Mouse (Mus musculus): ENCODE measurements around the gene Ppp1r18. TPM values are rescaled to one million over a fixed set of nuclear protein-coding genes. Genes with fewer than 3 reads are reported as not detected.

The Ppp1r18 gene
- polyA plus RNA-seq, 1 experiment from 2014 or later, result 29.7 TPM

DNA sequence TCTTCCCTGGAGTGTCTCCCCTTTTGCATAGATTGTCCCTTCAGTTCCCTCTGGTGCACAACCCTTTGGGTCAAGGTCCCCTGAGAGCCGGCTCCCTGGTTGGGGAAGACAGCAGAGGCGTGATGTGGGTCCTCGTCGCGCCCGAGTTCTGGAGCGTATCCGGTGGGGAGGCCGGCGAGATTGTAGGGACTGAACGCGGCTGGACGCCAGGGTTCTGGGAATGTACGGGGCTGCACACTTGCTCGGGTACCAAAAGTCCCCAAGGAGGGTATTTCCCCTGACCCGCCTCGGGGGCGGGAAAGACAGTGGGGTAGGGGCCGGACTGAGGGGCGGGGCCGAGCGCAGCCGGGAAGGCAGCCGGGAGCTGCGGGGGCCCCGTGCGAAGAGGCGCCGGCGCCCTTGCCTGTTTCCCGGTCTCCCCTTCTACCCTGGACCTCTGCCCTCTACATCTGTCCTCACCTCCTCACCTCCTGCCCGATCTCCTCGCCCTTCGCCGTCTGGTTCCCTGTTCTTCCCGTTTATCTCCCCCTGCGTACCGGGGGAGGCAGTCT lies 963 bp downstream of the Ppp1r18 start:
- Histone ChIP-seq H3K27ac (replicated peaks) (peak overlapping the region; percentile 95), H3K27me3 (replicated peaks; ENCODE audit: low read depth, poor library complexity, severe bottlenecking) (no peaks in the 10 kb centered on the region), H3K4me3 (peak overlapping the region; percentile 63), H3K9me3 (peaks cover 4% of the 10 kb centered on the region), H3K36me3 (replicated peaks) (peaks cover 42% of the 10 kb centered on the region), H3K4me1 (peaks cover 67% of the 10 kb centered on the region)
- peak; percentile 80 for DNase-seq (ENCODE audit: low spot score)
- WGBS, result under 1% methylated on average over 38 of the region's 38 CpGs

DNA sequence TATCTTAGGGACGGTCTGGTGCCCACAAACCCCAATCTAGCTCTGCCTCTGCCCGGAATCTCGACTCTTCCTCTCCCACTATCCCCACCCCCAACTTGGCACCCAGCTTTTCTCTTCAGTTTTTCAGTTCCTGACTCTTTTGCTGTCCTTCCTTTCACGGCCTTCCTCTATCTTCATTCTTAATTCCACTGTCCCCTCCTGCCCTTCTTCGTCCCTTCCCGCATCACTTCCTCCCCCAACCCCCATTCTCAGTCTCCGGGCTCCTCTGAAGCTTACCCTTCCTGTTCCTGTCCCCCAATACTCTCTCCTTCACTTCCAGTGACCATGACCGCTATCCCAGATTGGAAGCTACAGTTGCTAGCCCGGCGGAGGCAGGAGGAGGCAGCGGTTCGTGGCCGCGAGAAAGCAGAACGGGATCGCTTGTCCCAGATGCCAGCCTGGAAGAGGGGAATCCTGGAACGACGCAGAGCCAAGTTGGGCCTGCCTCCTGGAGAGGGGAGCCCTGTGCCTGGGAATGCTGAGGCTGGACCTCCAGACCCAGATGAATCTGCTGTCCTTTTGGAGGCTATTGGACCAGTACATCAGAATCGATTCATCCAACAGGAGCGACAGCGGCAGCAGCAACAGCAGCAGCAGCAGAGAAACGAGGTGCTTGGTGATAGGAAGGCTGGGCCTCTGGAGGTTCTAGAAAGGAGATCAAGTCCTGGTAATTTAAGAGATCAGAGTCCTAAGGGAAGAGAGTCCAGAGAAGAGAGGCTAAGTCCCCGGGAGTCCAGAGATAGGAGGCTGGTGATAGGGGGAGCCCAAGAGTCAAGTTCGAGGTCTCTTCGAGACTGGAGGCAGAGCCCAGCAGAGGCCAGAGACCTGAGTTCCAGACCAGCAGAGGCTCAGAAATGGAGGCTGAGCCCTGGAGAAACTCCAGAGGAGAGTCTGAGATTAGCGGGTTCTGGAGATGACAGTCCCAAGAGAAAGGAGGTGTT lies 1.8 kb downstream of the Ppp1r18 start:
- peaks cover 48% of the 10 kb centered on the region for H3K36me3 ChIP-seq (replicated peaks)
- H3K27ac ChIP-seq (replicated peaks), result peak overlapping the region; percentile 95
- H3K4me3 ChIP-seq, result peak overlapping the region; percentile 63
- H3K4me1 ChIP-seq, result peaks cover 66% of the 10 kb centered on the region
- H3K27me3 ChIP-seq (replicated peaks; ENCODE audit: low read depth, poor library complexity, severe bottlenecking), result no peaks in the 10 kb centered on the region
- peaks cover 5% of the 10 kb centered on the region for H3K9me3 ChIP-seq
- DNase-seq (ENCODE audit: low spot score), result peak; percentile 55
- WGBS, result 11% methylated on average over 26 of the region's 26 CpGs

GRCm38 (mm10) chr17:35868165-35868820 lies 2.9 kb downstream of the Ppp1r18 start:
- 28% methylated on average over 17 of the region's 17 CpGs for WGBS
- DNase-seq (ENCODE audit: low spot score), result peak; percentile 39
- Histone ChIP-seq H3K4me1 (peaks cover 74% of the 10 kb centered on the region), H3K9me3 (peaks cover 5% of the 10 kb centered on the region), H3K4me3 (peak overlapping the region; percentile 63), H3K27ac (replicated peaks) (peak overlapping the region; percentile 95), H3K27me3 (replicated peaks; ENCODE audit: low read depth, poor library complexity, severe bottlenecking) (no peaks in the 10 kb centered on the region), H3K36me3 (replicated peaks) (peaks cover 57% of the 10 kb centered on the region)

GRCm38 (mm10) chr17:35868961-35869345 lies 3.6 kb downstream of the Ppp1r18 start:
- Histone ChIP-seq H3K27ac (replicated peaks) (peak overlapping the region; percentile 95), H3K27me3 (replicated peaks; ENCODE audit: low read depth, poor library complexity, severe bottlenecking) (no peaks in the 10 kb centered on the region), H3K9me3 (peaks cover 5% of the 10 kb centered on the region), H3K4me3 (peak overlapping the region; percentile 63), H3K36me3 (replicated peaks) (peaks cover 57% of the 10 kb centered on the region), H3K4me1 (peaks cover 79% of the 10 kb centered on the region)
- no peak for DNase-seq (ENCODE audit: low spot score)
- 2% methylated on average over 7 of the region's 7 CpGs for WGBS

DNA sequence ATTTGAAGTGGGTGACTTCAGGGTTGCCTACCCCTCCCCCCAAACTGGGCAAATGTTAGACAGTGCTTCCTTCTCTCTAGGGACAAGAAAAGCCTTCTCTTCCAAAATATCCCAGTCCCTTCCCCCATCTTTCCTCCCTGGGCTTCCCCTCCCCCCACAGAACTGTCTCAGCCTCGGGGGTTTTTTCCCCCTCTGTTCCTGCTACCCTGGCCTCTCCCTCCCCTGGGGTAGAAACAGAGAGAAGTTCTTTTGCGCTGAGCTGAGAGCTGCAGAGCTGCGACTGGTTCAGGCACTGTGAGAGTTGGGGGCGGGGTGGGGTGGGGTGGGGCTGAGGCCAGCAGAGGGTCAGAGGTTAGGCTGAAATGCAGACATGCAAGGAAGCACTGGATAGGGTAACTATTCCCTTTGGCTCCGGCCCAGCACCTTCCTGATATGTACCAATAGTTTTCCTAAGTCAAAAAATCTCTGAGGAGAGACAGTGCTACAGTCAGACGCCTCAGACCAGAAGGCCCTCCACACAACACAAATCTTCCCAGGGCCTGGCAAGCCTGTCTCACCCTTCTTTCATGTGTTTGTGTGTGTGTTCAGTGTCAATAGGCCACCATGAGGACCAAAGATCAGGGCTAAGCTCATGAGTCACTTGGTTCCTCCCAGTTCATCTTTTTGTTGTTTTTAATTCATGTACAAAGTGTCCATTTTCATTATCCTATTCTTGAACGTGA lies 4.1 kb downstream of the Ppp1r18 start:
- H3K4me3 ChIP-seq, result peak overlapping the region; percentile 63
- H3K27me3 ChIP-seq (replicated peaks; ENCODE audit: low read depth, poor library complexity, severe bottlenecking), result no peaks in the 10 kb centered on the region
- WGBS, result 4% methylated on average over 7 of the region's 7 CpGs
- H3K9me3 ChIP-seq, result peaks cover 5% of the 10 kb centered on the region
- peaks cover 60% of the 10 kb centered on the region for H3K36me3 ChIP-seq (replicated peaks)
- H3K27ac ChIP-seq (replicated peaks), result peak overlapping the region; percentile 95
- peaks cover 76% of the 10 kb centered on the region for H3K4me1 ChIP-seq
- DNase-seq (ENCODE audit: low spot score), result peak; percentile 74

DNA sequence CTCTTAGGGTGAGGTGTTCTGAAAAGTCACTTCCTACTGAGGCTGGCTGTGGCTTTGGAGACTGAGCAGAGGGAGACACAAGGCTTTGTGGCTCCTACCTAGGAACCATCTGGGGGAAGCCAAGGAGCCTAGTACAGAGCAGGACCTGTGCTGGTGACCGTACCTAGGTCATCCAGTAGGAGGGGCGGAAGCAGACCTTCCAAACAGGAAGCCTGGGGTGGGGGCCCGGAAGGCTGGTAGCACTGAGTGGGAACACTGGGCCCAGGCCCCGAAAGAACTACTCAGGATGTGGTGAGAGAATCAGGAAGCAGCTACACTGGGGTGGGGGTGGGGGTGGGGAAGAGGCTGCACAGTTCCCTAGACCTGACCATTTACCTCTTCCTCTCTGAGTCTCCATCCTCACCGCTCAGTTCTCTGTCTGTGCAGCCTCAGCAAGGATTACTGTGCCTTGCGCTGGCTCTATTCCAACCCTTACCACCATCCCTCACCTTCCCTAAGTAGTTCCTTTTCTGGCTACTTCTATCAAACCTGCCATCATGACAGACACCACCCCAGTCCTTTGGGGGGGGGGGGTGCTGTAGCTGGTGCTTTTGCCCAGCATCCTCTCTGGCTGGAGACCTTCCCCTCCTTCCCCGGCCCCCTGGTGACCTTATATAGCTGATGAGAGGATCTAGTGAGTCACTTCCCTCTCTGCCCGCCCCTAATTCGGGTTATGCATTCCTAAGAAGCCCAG lies 4.9 kb downstream of the Ppp1r18 start:
- Histone ChIP-seq H3K36me3 (replicated peaks) (peaks cover 68% of the 10 kb centered on the region), H3K27ac (replicated peaks) (peak overlapping the region; percentile 95), H3K4me1 (peaks cover 68% of the 10 kb centered on the region), H3K9me3 (peaks cover 5% of the 10 kb centered on the region), H3K4me3 (peak overlapping the region; percentile 63), H3K27me3 (replicated peaks; ENCODE audit: low read depth, poor library complexity, severe bottlenecking) (no peaks in the 10 kb centered on the region)
- WGBS, result 53% methylated on average over 9 of the region's 9 CpGs
- DNase-seq (ENCODE audit: low spot score), result peak; percentile 44

DNA sequence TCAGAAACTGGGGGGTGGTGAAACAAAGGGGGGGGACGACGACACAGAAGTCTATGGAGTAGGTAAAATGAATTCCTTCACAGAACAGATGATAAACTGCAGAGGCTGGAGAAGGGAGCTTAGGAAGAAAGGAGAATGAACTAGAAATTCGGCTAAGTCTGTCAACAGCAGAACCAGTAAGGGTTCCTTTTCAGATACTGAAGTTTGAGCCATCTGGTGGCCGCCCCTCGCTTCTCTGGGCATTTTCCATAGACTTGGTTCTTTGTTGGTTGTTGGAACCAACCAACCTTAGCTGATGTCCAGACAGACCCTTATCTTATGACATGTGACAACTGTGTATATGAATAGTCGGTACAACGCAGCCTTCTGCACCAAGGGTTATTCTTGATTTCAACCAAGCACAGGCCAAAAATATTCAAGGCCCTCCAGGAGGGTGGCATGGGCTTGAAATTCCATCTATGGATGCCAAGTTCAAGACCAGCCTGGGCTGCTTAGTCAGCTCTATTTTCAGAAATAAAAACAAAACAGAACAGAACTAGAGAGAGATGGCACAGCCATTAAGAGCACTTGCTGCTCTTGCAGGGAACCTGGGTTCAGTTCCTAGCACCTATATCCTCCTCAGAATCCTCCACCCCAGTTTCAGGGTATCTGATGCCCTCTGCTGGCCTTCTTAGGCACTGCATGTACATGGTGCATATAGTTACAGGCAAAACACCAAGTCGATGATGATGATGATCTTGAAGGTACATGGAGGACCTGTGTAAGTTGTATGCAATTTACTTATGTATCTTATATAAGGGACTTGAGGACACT lies 5.7 kb downstream of the Ppp1r18 start:
- 85% methylated on average over 8 of the region's 8 CpGs for WGBS
- peak overlapping the region; percentile 95; the same call in 1 of the 2 replicates for H3K27ac ChIP-seq (replicated peaks)
- peaks cover 74% of the 10 kb centered on the region for H3K36me3 ChIP-seq (replicated peaks)
- no peaks in the 10 kb centered on the region for H3K27me3 ChIP-seq (replicated peaks; ENCODE audit: low read depth, poor library complexity, severe bottlenecking)
- peak overlapping the region; percentile 63 for H3K4me3 ChIP-seq
- DNase-seq (ENCODE audit: low spot score), result peak; percentile 29
- H3K9me3 ChIP-seq, result peaks cover 5% of the 10 kb centered on the region
- H3K4me1 ChIP-seq, result peaks cover 63% of the 10 kb centered on the region

DNA sequence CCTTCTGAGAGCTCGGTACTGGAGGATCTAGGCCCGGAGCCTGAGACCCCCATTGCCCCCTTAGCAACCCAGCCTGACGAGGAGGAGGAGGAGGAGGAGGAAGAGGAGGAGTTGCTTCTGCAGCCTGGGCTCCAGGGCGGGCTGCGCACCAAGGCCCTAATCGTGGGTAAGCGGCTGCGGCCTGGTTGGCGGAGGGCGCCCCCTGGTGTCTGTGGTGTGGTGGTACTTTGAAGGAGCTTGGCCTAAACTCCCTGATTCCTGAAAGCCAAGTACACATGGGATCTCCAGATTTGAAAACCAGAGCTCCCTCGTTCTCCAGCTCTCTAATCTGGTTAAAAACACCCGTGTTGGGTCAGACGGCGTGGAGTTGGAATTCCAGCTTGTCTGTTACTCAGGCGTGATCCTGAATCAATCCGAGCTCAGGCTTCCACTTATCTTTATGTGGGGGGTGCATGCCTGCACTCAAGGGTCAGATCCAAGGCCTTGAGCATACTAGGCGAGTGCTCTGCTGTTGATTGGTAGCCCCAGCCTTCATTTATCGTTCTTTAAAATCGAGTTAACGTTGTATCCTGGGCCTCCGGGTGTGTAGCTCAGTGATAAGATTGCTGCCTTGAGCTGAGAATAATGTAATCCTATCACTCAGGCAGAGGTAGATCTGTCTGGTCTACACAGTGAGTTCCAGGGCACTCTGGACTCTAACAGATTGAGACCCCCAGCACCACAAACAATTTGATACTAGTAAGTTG lies 8.6 kb downstream of the Ppp1r18 start:
- peaks cover 39% of the 10 kb centered on the region for H3K4me1 ChIP-seq
- no peaks in the 10 kb centered on the region for H3K27me3 ChIP-seq (replicated peaks; ENCODE audit: low read depth, poor library complexity, severe bottlenecking)
- H3K4me3 ChIP-seq, result peak overlapping the region; percentile 42
- 34% methylated on average over 21 of the region's 21 CpGs for WGBS
- DNase-seq (ENCODE audit: low spot score), result peak; percentile 91
- H3K36me3 ChIP-seq (replicated peaks), result peaks cover 73% of the 10 kb centered on the region
- peaks cover 5% of the 10 kb centered on the region for H3K9me3 ChIP-seq
- H3K27ac ChIP-seq (replicated peaks), result peak overlapping the region; percentile 52

DNA sequence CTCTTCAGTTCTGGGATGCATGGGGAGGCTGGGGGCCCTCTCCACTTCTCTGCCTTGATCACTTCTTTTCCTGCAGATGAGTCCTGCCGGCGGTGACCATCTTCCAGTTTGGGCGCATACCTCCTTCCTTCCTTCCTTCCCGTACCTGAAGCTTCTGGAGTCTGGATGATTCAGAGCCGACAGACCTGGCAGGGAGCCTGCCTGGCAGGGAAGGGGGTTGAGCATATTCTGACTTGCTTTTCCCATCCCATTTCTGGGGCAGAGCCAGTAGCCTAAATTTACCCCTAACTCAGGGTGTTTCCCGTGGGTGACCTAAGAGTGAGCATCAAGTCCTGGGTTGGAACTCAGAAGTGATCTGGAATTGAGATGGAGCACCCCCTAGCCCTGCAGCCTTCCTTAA lies 9.3 kb downstream of the Ppp1r18 start:
- Histone ChIP-seq H3K9me3 (peaks cover 5% of the 10 kb centered on the region), H3K27ac (replicated peaks) (no peak overlapping the region), H3K36me3 (replicated peaks) (peaks cover 72% of the 10 kb centered on the region), H3K4me1 (peaks cover 31% of the 10 kb centered on the region), H3K4me3 (no peak overlapping the region; the same call in 1 of the 2 replicates), H3K27me3 (replicated peaks; ENCODE audit: low read depth, poor library complexity, severe bottlenecking) (no peaks in the 10 kb centered on the region)
- WGBS, result 89% methylated on average over 6 of the region's 6 CpGs
- DNase-seq (ENCODE audit: low spot score), result no peak

DNA sequence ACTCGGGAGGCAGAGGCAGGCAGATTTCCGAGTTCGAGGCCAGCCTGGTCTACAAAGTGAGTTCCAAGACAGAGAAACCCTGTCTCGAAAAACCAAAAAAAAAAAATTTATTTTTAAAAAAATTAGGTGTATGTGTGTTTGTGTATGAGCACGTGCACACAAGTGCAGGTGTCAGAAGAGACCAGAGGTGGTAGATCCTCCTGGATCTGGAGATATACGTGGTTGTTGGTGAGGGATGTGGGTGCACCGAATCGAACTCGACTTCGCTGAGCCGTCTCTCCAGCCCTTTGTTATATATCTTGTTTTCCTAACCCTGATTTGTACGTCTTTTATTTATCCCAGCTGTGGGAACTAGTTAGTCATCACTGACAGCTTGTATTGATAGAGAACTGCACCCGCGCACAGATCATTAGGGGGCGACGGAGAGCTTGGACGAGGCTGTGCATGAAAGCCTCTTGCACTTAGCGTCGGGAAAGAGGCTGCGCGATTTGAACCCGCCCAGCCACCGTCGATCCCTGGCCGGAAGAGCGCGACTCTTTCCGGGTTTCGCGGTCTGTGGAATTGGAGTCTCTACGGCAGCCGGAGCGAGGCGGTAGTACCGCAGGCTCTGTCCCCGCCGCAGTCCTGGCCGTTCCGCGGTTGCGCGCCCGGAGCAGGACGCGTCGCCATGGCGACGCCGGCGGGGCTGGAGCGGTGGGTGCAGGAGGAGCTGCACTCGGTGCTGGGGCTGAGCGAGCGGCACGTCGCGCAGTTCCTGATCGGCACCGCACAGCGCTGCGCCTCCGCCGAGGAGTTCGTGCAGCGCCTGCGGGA lies 14.1 kb downstream of the Ppp1r18 start, which contains the start of gene Dhx16:
TSS of gene Dhx16 (plus strand) at position 575 of the 813 bp plus-strand sequence.
- Histone ChIP-seq H3K4me3 (peak within 1 kb of the TSS; percentile 98), H3K27me3 (replicated peaks; ENCODE audit: low read depth, poor library complexity, severe bottlenecking) (no peaks in the 10 kb centered on the region), H3K36me3 (replicated peaks) (peaks cover 62% of the 10 kb centered on the region), H3K9me3 (no peaks in the 10 kb centered on the region), H3K27ac (replicated peaks) (peak within 1 kb of the TSS; percentile 87), H3K4me1 (peaks cover 15% of the 10 kb centered on the region)
- WGBS, result 6% methylated on average over 66 of the region's 66 CpGs
- peak; percentile 97 for DNase-seq (ENCODE audit: low spot score)

Measured in embryonic facial prominence, embryonic 10.5 days (tissue).